Mouse (Mus musculus) neural tube, embryonic 15.5 days (tissue): ENCODE results near the gene Mtmr11. TPM values are rescaled to one million over a fixed set of nuclear protein-coding genes. Genes with fewer than 3 reads are reported as not detected.
"Not testable (repeated sequence)": the region's sequence is repeated elsewhere in the genome, so short reads cannot be mapped to it uniquely, and the experiment has no call there.

Source experiments
- ATAC-seq: fragments of 200-750 bp; cut with Nextera tagmentation; 2 replicates; pipeline ENCODE4 v1.8.0; 2017; ENCODE audit warnings: mild to moderate bottlenecking, moderate TSS enrichment, moderate library complexity; ENCODE audit not compliant: low FRiP score
- H3K27ac ChIP-seq: fragments of 300-500 bp; sonication (generic); replicated peaks from 2 replicates; pipeline ENCODE4 v1.5.1; 2015; ENCODE audit warnings: mild to moderate bottlenecking, inconsistent platforms
- H3K27me3 ChIP-seq: fragments of 300-500 bp; sonication (generic); replicated peaks from 2 replicates; pipeline ENCODE4 v1.6.1; 2015; ENCODE audit warnings: inconsistent platforms
- H3K36me3 ChIP-seq: fragments of 300-500 bp; sonication (generic); 2 replicates; pipeline ENCODE4 v1.6.1; 2015; ENCODE audit warnings: inconsistent platforms
- H3K4me1 ChIP-seq: fragments of 300-500 bp; sonication (generic); 2 replicates; pipeline ENCODE4 v1.6.1; 2015; ENCODE audit warnings: inconsistent platforms
- H3K4me2 ChIP-seq: fragments of 300-500 bp; sonication (generic); 2 replicates; pipeline ENCODE4 v1.6.1; 2015; ENCODE audit warnings: inconsistent platforms, mild to moderate bottlenecking, moderate library complexity
- H3K4me3 ChIP-seq: fragments of 300-500 bp; sonication (generic); replicated peaks from 2 replicates; pipeline ENCODE4 v1.5.1; 2015; ENCODE audit warnings: mild to moderate bottlenecking, inconsistent platforms
- H3K9ac ChIP-seq: fragments of 300-500 bp; sonication (generic); replicated peaks from 2 replicates; pipeline ENCODE4 v1.6.1; 2015; ENCODE audit warnings: mild to moderate bottlenecking, inconsistent platforms
- H3K9me3 ChIP-seq: fragments of 300-500 bp; sonication (generic); replicated peaks from 2 replicates; pipeline ENCODE4 v1.6.1; 2016; ENCODE audit warnings: inconsistent platforms
- WGBS: fragments of 180-500 bp; shearing (Covaris S2); methylation state at CpG from one replicate; pipeline ENCODE4 v1.1.7; 2015; ENCODE audit warnings: mixed read lengths; 5-methylcytosine and 5-hydroxymethylcytosine counted together
- polyA plus RNA-seq: library from polyadenylated mRNA; unstranded; fragments of >200 nt; fragmentation: Nextera tagmentation; extraction: Ambion mirVana; gene quantifications from 2 replicates; pipeline ENCODE4 v1.2.1, GENCODE M21; 2015

The Mtmr11 gene
- polyA plus RNA-seq, 1 experiment from 2014 or later: 12.6 TPM

DNA sequence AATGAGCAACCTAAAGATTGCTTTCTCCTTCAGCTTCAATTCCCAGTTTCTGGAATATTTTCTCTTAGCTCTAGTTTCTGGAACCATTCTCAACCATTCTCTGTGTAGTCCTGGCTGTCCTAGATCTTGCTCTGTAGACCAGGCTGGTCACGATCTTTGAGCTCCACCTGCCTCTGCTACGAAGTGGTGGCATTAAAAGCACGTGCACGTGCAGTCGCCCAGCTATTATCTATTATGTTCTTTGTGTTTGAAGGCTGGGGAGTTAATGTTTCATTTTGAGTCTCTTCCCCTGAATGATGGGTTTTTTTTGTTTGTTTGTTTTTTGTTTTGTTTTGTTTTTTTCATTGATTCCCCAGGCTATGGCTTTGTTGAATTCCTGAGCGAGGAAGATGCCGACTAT, 11.4 kb downstream of the Mtmr11 start:
- ATAC-seq: no peak
- H3K9me3 ChIP-seq: no peaks in the 10 kb centered on the region
- H3K4me3 ChIP-seq: peak overlapping the region; percentile 85
- peaks cover 45% of the 10 kb centered on the region for H3K4me1 ChIP-seq
- H3K9ac ChIP-seq: peak overlapping the region; percentile 81
- peaks cover 38% of the 10 kb centered on the region for H3K36me3 ChIP-seq
- H3K4me2 ChIP-seq: peak overlapping the region; percentile 98
- 32% methylated on average over 7 of the region's 7 CpGs for WGBS
- H3K27me3 ChIP-seq: no peaks in the 10 kb centered on the region
- peak overlapping the region; percentile 77; the same call in 1 of the 2 replicates for H3K27ac ChIP-seq

DNA sequence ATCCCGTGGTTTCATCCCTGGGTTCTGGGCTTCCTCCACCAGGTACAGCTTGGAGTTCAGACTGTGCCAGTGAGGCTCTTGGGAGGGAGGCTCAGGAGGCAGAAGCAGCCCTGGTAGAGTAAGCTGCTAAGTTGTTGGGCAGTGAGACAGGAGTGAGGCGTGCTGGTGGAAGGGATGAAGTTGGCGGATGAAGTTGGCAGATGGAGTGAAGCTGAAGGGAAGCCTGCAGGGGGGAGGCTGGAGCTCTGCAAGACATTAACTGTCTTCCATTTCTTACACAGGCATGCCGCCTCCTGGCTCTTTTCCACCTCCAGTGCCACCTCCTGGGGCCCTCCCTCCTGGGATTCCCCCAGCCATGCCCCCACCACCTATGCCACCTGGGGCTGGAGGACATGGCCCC, 12.2 kb downstream of the Mtmr11 start:
- H3K4me2 ChIP-seq: peak overlapping the region; percentile 26; the same call in 1 of the 2 replicates
- not testable (repeated sequence) for H3K9ac ChIP-seq, H3K9me3 ChIP-seq, H3K27me3 ChIP-seq, ATAC-seq, H3K27ac ChIP-seq, H3K4me3 ChIP-seq
- WGBS: 75% methylated on average over 4 of the region's 4 CpGs
- peaks cover 45% of the 10 kb centered on the region for H3K4me1 ChIP-seq
- H3K36me3 ChIP-seq: peaks cover 46% of the 10 kb centered on the region

DNA sequence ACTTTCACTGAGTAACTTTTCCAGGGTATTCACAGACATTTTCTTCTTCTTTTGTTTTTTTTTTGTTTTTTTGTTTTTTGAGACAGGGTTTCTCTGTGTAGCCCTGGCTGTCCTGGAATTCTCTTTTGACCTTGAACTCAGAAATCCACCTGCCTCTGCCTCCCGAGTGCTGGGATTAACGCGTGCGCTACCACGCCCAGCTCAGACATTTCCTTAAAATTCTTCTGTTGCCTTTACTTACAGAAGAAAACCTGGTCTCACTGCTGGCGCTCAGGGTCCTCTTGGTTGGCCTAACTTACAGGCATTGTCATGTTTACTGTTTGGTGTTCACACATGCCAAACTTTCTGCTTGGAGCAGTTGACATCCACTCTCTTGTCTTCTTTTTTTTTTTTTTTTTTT, 13.4 kb downstream of the Mtmr11 start:
- H3K4me2 ChIP-seq: no peak overlapping the region
- WGBS: 98% methylated on average over 6 of the region's 6 CpGs

DNA sequence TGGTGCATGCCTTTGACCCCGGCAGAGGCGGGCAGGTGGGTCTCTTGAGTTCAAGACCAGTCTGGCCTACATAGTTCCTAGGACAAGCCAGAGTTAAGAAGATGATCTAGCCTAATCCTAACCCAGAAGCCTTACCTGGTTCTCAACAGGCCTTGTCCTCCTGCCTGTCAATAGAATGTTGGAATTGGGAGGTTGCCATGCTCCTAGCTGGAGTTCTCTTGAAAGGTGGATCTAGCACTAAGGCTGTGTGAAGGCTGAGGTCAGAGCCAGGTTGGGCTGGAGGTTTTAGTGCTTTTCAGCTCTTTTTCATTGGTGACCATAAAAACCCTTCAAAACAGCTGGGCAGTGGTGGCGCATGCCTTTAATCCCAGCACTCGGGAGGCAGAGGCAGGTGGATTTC, 16.6 kb downstream of the Mtmr11 start:
- Histone ChIP-seq H3K9me3 (no peaks in the 10 kb centered on the region), H3K9ac (no peak overlapping the region), H3K27ac (no peak overlapping the region), H3K4me2 (no peak overlapping the region), H3K36me3 (peaks cover 46% of the 10 kb centered on the region), H3K4me3 (no peak overlapping the region), H3K4me1 (peaks cover 48% of the 10 kb centered on the region), H3K27me3 (no peaks in the 10 kb centered on the region)
- WGBS: 94% methylated on average over 4 of the region's 4 CpGs
- ATAC-seq: no peak

More for the DNA sequence above, 13.4 kb downstream of the Mtmr11 start:
- no peak overlapping the region for H3K4me3 ChIP-seq
- no peaks in the 10 kb centered on the region for H3K9me3 ChIP-seq
- no peak overlapping the region for H3K27ac ChIP-seq
- H3K27me3 ChIP-seq: no peaks in the 10 kb centered on the region
- H3K9ac ChIP-seq: no peak overlapping the region
- H3K36me3 ChIP-seq: peaks cover 46% of the 10 kb centered on the region
- H3K4me1 ChIP-seq: peaks cover 46% of the 10 kb centered on the region
- ATAC-seq: no peak

DNA sequence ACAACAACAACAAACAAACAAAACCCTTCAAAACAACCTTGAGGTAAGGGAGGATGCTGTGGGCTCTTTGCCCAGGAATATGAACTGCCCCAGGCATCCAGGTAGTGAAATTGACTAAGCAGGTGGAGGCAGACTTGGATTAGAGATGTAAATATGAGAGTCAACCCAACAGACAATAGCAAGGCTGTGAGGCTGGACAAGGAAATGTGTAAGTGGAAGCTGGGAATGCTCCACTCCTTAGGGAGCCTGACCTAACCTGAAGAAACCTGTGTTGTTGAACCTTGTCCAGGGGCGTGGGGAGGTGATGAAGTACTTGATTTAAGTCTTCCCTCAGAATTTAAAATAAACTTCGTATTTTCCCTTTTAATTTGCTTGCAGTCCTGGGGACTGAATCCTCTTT, 17.1 kb downstream of the Mtmr11 start:
- peaks cover 45% of the 10 kb centered on the region for H3K36me3 ChIP-seq
- H3K9ac ChIP-seq: no peak overlapping the region
- WGBS: 86% methylated on average over 2 of the region's 2 CpGs
- no peak for ATAC-seq
- no peak overlapping the region for H3K4me2 ChIP-seq
- H3K9me3 ChIP-seq: no peaks in the 10 kb centered on the region
- no peaks in the 10 kb centered on the region for H3K27me3 ChIP-seq
- no peak overlapping the region for H3K27ac ChIP-seq
- peaks cover 47% of the 10 kb centered on the region for H3K4me1 ChIP-seq
- H3K4me3 ChIP-seq: no peak overlapping the region

DNA sequence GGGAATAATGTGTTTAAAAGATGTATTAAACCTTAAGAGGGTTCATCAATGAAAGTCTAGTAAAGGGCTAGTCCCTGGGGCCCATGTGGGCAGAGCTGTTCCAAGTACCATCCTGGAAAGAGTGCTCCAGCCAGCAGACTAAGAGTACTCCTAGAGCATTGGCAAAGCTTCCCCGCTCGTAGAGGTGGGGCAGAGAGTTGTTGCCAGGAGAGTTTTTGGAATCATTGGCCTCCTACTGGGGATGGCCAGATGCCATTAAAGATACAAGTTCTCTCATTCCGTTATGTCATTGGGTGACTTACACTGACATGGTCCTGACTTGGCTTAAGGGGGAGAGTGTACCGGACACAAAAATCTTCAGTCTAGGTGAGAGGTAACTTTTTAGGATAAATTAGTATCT, 17.7 kb downstream of the Mtmr11 start:
- 60% methylated on average over 4 of the region's 4 CpGs for WGBS
- H3K36me3 ChIP-seq: peaks cover 39% of the 10 kb centered on the region
- H3K9ac ChIP-seq: no peak overlapping the region
- H3K4me3 ChIP-seq: no peak overlapping the region
- no peak for ATAC-seq
- H3K9me3 ChIP-seq: no peaks in the 10 kb centered on the region
- no peak overlapping the region for H3K27ac ChIP-seq
- H3K4me2 ChIP-seq: no peak overlapping the region
- no peaks in the 10 kb centered on the region for H3K27me3 ChIP-seq
- peaks cover 42% of the 10 kb centered on the region for H3K4me1 ChIP-seq

DNA sequence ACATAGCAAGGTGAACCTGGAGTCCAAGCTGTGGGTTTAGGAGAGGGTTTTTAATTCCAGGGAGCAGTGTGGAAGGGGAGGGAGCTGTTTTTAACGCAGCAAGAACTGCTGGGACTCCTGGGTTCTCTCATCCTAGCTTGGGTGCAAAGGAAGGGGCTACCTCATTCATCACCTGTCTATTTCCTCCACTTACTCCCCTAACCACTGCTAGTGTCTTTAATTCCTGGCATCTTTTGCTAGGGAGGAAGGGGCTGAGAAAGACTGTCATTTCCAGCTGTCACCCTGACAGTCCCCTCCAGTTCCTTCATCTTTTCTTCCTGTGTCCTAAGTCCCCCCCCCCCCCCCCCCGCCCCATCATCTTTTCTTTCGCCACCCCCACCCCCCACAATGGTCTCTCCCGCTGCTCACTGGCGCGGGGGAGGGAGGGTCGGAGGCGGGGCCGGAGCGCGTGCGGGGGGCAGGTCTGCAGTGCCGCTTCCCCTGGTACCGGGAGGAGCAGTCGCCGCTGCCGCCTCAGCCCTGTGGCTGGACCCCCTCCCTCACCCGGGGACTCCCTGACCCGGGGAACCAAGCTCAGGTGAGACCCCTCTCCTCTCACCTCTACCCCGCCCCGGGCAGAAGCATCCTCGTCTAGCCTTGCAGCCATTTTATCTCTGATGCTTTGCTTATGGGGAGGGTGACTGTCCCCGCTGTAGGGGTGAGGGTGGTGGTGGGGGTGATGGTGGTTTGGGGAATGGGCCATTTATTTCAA, 19.1 kb downstream of the Mtmr11 start, which contains the start of gene Sv2a:
Gene Sv2a, plus strand, starts transcription at position 425 of the 751 bp plus-strand sequence.
- peaks cover 40% of the 10 kb centered on the region for H3K4me1 ChIP-seq
- under 1% methylated on average over 20 of the region's 23 CpGs for WGBS
- peak within 1 kb of the TSS; percentile 91 for H3K27ac ChIP-seq
- H3K27me3 ChIP-seq: no peaks in the 10 kb centered on the region
- H3K4me3 ChIP-seq: peak within 1 kb of the TSS; percentile 62
- H3K9ac ChIP-seq: peak within 1 kb of the TSS; percentile 83
- H3K4me2 ChIP-seq: peak within 1 kb of the TSS; percentile 65
- H3K36me3 ChIP-seq: peaks cover 38% of the 10 kb centered on the region
- H3K9me3 ChIP-seq: no peaks in the 10 kb centered on the region
- ATAC-seq: peak; percentile 82

DNA sequence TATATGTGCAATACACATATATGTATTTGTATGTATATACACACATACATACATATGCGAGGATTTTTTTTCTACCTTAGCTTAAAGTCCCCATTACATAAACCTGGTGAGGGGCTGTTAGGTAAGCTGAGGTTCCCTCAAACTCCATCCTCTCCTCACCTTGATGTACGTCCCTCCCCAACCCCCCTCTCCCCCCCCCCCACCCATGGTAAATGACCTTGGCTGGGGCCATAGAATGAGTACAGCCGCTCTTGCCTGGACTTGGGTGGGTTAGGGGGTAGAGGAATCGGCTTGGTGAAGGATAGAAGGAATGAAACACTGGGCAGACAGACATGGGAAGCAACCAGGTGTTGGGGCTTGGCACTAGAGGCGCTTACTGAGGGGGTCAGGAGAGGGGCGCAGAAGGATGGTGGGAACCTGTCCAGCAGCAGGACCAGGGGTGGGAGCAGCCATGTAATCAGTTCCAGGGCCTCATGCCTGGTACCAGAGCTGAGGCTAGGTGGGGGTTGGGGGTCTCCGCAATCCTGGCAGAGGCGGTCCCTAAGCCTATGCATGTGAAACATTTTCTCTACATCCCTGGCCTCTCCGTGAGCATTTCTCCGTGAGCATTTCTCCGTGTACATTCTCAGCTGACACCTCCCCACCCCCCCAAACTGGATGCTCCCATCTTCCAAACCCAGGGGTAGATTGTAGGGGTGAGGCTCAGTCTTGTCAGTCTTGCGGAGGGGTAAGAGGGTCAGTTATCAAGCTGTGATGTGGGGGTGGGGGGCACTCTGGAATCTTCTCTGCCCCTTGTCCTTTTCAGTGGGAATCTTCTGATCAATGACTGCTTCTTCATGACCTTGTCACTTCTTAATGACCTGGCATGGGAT, 19.9 kb downstream of the Mtmr11 start:
- Histone ChIP-seq H3K9ac (peak overlapping the region; percentile 83), H3K4me2 (peak overlapping the region; percentile 65), H3K27ac (peak overlapping the region; percentile 91), H3K36me3 (peaks cover 35% of the 10 kb centered on the region), H3K27me3 (no peaks in the 10 kb centered on the region), H3K4me3 (peak overlapping the region; percentile 62), H3K4me1 (peaks cover 36% of the 10 kb centered on the region), H3K9me3 (no peaks in the 10 kb centered on the region)
- ATAC-seq: peak; percentile 58
- 27% methylated on average over 12 of the region's 12 CpGs for WGBS

DNA sequence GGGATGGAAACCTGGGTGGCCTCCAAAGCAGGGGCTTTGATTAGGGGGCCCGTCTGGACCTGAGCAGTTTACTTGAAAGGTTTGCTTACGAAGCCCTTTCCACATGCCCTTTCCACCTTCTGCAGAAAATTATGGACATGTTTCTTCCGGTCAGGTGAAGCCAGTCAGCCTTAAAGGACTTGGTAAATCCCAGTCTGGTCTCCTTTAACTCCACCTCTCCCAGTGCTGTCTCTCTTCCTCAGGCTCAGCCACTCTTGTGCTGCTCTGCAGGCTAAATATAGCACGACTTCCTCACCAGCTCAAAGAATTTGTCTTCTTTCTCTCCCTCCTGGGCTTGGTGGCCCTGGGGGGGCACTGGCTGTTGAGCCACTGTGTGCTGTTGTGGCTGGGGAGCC, 20.6 kb downstream of the Mtmr11 start:
- peak overlapping the region; percentile 83 for H3K9ac ChIP-seq
- no peaks in the 10 kb centered on the region for H3K9me3 ChIP-seq
- no peaks in the 10 kb centered on the region for H3K27me3 ChIP-seq
- H3K4me2 ChIP-seq: peak overlapping the region; percentile 65
- no peak for ATAC-seq
- WGBS: 26% methylated on average over 4 of the region's 4 CpGs
- H3K27ac ChIP-seq: peak overlapping the region; percentile 91
- H3K36me3 ChIP-seq: peaks cover 39% of the 10 kb centered on the region
- peak overlapping the region; percentile 62 for H3K4me3 ChIP-seq
- peaks cover 36% of the 10 kb centered on the region for H3K4me1 ChIP-seq

DNA sequence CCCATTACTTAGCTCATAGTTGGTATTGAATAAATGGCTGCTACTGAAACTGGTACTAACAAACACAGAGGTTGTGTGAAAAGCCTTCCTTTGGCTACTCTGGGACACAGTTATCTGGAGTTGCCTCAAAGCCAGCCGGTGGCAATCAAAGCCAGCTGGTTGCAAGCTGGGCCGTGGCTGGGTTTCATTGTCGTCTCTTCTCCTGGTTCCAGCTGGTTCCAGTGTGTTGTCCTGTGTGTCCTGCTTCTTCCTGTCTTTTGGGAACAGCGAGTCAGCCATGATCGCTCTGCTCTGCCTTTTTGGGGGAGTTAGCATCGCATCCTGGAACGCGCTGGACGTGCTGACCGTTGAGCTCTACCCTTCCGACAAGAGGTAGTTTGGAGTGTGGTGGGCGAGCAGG, 31.2 kb downstream of the Mtmr11 start:
- H3K9me3 ChIP-seq: no peaks in the 10 kb centered on the region
- H3K4me1 ChIP-seq: peaks cover 12% of the 10 kb centered on the region
- no peaks in the 10 kb centered on the region for H3K27me3 ChIP-seq
- 68% methylated on average over 12 of the region's 12 CpGs for WGBS
- H3K27ac ChIP-seq: no peak overlapping the region
- no peak overlapping the region for H3K4me3 ChIP-seq
- no peak for ATAC-seq
- no peak overlapping the region for H3K4me2 ChIP-seq
- no peak overlapping the region for H3K9ac ChIP-seq
- peaks cover 73% of the 10 kb centered on the region for H3K36me3 ChIP-seq

DNA sequence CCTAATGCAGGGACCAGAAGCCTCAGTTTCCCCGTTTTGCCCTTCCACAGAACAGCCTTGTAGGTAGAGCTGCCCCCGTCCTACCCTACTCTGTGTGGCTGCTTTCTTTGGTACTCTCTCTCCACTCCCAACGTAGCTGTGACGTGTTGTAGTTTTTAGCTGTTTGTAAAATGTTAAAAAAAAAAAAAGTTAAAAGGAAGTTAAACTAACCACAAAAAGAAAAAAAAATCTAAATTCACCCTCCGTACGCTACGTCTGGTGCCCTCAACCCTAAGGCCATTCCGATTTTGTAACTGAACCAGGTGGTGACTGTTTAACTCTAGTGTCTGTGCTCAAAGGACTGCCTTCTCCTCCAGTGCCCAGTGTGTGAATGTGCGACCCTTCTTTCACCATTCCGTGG, 33.2 kb downstream of the Mtmr11 start:
- ATAC-seq: no peak
- no peak overlapping the region for H3K4me3 ChIP-seq
- peaks cover 55% of the 10 kb centered on the region for H3K36me3 ChIP-seq
- H3K27me3 ChIP-seq: no peaks in the 10 kb centered on the region; the same call in 1 of the 2 replicates
- H3K4me2 ChIP-seq: no peak overlapping the region
- H3K4me1 ChIP-seq: peaks cover 16% of the 10 kb centered on the region
- H3K9ac ChIP-seq: no peak overlapping the region
- no peaks in the 10 kb centered on the region for H3K9me3 ChIP-seq
- 88% methylated on average over 10 of the region's 10 CpGs for WGBS
- H3K27ac ChIP-seq: no peak overlapping the region
